Mouse (Mus musculus) ES-E14 (cell line): ENCODE data around the gene Adam1a. TPM values are rescaled to one million over a fixed set of nuclear protein-coding genes. Genes with fewer than 3 reads are reported as not detected.

Experiments
- DNase-seq: peaks from one replicate; pipeline ENCODE4 v3.0.0-alpha.2; 2013; ENCODE audit warnings: low read depth, low spot score
- H3K27ac ChIP-seq: 2 replicates; pipeline ENCODE4 v1.5.1; 2012; ENCODE audit warnings: low read depth, mild to moderate bottlenecking, low read length, moderate library complexity, mixed read lengths; ENCODE audit not compliant: poor library complexity, insufficient read depth, severe bottlenecking
- H3K36me3 ChIP-seq: 2 replicates; pipeline ENCODE4 v1.6.1; 2012; ENCODE audit warnings: mild to moderate bottlenecking, low read length, moderate library complexity, mixed read lengths; ENCODE audit not compliant: control insufficient read depth, poor library complexity, insufficient read depth, severe bottlenecking
- H3K4me1 ChIP-seq, 2 experiments: fragments of 150-350 bp in 1 of 2; sonication (generic) in 1 of 2; 2 replicates each; pipeline ENCODE4 v1.6.1; 2012; ENCODE audit warnings: low read length in 2 of 2, mild to moderate bottlenecking in 1 of 2, mixed read lengths in 1 of 2; ENCODE audit not compliant: control insufficient read depth in 2 of 2, insufficient read depth in 2 of 2, poor library complexity in 1 of 2
- H3K4me3 ChIP-seq, 2 experiments: fragments of 150-350 bp in 1 of 2; sonication (generic) in 1 of 2; 2 replicates each; pipeline ENCODE4 v1.5.1; 2012; ENCODE audit warnings: low read length in 2 of 2, low read depth in 1 of 2, mild to moderate bottlenecking in 1 of 2, mixed read lengths in 1 of 2; ENCODE audit not compliant: insufficient read depth in 1 of 2, poor library complexity in 1 of 2, severe bottlenecking in 1 of 2
- H3K9ac ChIP-seq: 2 replicates; pipeline ENCODE4 v1.6.1; 2012; ENCODE audit warnings: low read depth, mild to moderate bottlenecking, low read length, mixed read lengths; ENCODE audit not compliant: poor library complexity, insufficient read depth, severe bottlenecking
- H3K9me3 ChIP-seq: fragments of 150-350 bp; sonication (generic); 2 replicates; pipeline ENCODE4 v1.6.1; 2012; ENCODE audit warnings: low read depth, mild to moderate bottlenecking, low read length; ENCODE audit not compliant: control insufficient read depth, insufficient read depth
- CHD2 ChIP-seq: IDR thresholded peaks from 2 replicates; pipeline ENCODE4 v1.6.1; 2014; ENCODE audit warnings: mild to moderate bottlenecking, low read depth, low read length, inconsistent platforms
- HCFC1 ChIP-seq: IDR thresholded peaks from 2 replicates; pipeline ENCODE4 v1.6.1; 2012; ENCODE audit warnings: low read length, inconsistent platforms, borderline replicate concordance; ENCODE audit not compliant: insufficient read depth
- MAFK ChIP-seq: IDR thresholded peaks from 2 replicates; pipeline ENCODE4 v1.6.1; 2014; ENCODE audit warnings: mild to moderate bottlenecking, low read depth, low read length, inconsistent platforms; ENCODE audit not compliant: insufficient read depth
- ZC3H11A ChIP-seq: IDR thresholded peaks from 2 replicates; pipeline ENCODE4 v1.6.1; 2012; ENCODE audit warnings: low read depth, mild to moderate bottlenecking, inconsistent platforms, low read length, borderline replicate concordance
- ZNF384 ChIP-seq: IDR thresholded peaks from 2 replicates; pipeline ENCODE4 v1.6.1; 2012; ENCODE audit warnings: low read depth, low read length, inconsistent platforms
- in situ Hi-C, 2 experiments: fragments of 600-800 bp; cut with MboI; formaldehyde crosslinking; loops; one replicate each; pipeline ENCODE4 v1.15.1; 2025; ENCODE audit warnings: low sequenced_read_pairs in 2 of 2, inconsistent platforms in 1 of 2; ENCODE audit not compliant: unreplicated experiment in 2 of 2
- total RNA-seq: library from RNA; depleted of rRNA; stranded (reverse); fragments of 300-350 nt; gene quantifications from 2 replicates; pipeline ENCODE4 v1.2.3, GENCODE M21; 2012; rRNA removed

Adam1a gene
- total RNA-seq = 6.1 and 6.3 TPM in 2 replicates

DNA sequence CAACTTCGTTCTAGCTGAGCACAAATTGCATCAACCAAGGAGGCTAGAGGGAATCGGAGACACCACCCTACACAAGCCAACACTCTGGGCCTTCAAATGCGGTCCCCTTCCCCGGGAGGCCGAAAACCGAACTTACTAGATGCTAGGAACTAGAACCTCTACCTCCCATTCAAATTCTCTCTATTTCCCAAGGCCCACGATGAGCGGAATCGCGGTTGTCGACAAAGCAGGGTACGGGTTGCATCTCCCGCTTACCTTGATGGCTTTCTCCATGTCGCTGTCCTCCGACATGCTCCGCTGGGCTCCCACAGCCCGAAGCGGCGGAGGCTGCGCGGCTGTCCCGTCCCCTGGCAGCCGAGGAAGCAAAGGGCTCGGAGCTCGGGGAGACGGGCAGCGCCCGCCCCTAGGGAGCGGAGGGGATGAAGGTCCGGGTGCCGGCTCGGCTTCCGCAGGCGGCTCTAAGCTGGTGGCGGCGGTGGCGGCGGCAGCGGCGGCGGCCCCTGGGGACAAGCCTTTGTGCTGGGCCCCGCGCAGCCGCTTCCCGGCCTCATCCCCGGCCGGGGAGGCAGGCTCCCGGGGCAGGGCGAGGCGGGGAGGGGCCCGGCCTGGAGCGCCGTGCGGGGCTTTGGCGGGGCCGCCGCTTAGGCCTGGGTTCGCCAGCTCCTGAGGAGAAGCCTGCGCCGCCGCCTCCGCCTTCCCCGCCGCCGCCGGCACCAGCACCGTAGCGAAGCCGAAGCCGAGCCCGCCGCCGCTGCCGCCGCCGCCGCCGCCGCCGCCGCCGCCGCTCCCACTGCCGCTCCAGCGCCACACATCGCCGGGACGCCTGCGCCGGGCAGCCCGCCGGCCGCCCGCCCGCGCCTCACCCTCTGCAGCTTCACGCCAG, at the start of gene Adam1a, which contains the start of gene Gm42878:
Adam1a (minus strand) TSS at position 573 of the 883 bp plus-strand sequence.
Gm42878 (minus strand) TSS at position 573 of the 883 bp plus-strand sequence.
- Histone ChIP-seq H3K9me3 (no peaks in the 10 kb centered on the region), H3K4me1 (peaks cover 4 to 8% of the 10 kb centered on the region in 2 experiments; a peak in 3 of 4 replicates), H3K36me3 (no peaks in the 10 kb centered on the region), H3K4me3 (peak within 1 kb of the TSS; percentile 85 to 88), H3K9ac (peak within 1 kb of the TSS; percentile 94), H3K27ac (peak within 1 kb of the TSS; percentile 66)
- in situ Hi-C loops = no loop called here
- no peak for DNase-seq
- TF ChIP-seq CHD2 (no peak), MAFK (no peak)

DNA sequence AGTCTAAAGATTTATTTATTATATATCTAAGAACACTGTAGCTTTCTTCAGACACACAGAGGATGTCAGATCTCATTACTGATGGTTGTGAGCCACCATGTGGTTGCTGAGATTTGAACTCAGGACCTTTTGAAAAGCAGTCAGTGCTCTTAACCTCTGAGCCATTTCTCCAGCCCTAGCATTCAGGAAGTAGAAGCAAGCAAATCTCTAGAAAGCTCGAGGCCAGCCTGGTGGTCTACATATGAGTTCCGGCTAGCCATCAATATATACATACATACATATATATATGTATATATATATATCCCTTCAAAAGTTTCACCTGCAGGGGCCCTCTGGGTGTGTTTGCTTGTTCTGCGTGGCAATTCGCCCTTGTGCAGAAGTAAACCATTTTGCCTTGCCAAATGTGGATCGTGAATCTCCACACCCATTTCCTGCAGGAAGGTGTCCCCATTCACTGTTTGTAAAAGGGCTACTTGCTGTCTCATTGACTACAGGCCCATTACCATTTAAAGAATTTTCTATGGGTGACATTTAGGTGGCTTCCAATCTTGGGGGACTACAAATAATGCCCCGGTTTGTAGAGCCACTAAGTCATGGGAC, 49.5 kb upstream of the Adam1a start:
- no peak for DNase-seq
- TF ChIP-seq ZNF384 (no peak), HCFC1 (no peak), ZC3H11A (no peak), CHD2 (no peak), MAFK (no peak)
- no peaks in the 10 kb centered on the region for H3K9me3 ChIP-seq
- no peak overlapping the region for H3K9ac ChIP-seq
- in situ Hi-C loops = no loop called here
- peaks cover 2% of the 10 kb centered on the region; the same call in 1 of the 2 replicates for H3K36me3 ChIP-seq
- peaks cover 2 to 21% of the 10 kb centered on the region in 2 experiments; a peak in 2 of 4 replicates for H3K4me1 ChIP-seq
- H3K4me3 ChIP-seq = no peak overlapping the region
- H3K27ac ChIP-seq = no peak overlapping the region

DNA sequence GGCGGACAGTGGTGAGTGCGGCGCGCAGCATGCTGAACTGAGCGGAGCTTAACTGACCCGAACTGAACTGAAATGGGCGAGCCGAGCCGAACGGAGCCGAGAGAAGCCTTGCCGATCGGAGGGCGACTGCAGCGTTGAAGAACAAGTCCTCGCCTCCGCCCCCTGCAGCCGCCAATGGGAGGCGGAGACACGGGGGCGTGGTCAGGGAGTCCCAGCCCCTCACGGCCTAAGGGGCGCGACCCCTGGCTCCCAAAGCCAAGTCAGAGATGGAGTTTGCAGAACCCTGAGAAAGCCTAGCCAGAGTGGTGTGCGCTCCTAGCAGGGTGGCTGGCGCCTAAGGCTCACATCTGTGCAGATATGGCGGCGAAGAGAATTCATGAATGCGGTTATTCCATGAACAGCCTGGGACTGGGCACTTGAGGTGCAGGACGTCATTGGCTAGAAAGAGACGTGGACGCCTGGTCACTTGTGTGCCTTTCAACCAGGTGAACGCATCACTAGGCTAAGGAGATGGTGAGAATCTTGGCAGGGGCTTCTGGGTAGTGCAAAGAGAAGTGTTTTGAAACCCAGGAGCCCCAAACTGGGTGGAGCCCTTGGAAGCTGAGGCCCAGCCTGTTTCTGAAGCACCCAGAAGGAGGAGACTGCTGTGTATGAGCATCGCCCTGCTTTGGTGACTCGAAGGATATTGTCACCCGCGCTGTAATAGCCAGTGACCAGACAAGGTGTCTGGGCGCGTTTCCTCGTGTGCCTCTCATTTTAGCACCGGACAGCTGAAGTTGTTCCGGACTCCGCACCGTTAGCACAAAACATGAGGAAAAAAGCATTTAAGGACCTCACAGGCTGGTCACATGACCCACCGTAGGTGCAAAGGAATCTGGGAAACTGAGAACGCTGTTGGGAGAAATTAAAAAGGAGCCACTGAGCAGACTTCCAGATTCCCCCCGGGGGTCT, 48.4 kb upstream of the Adam1a start, which contains the start of gene Aldh2:
Aldh2 (minus strand) TSS at position 374 of the 951 bp plus-strand sequence.
- H3K4me1 ChIP-seq = peaks cover 2 to 13% of the 10 kb centered on the region in 2 experiments; a peak in 2 of 4 replicates
- H3K9ac ChIP-seq = peak within 1 kb of the TSS; percentile 85
- peaks cover 2% of the 10 kb centered on the region; the same call in 1 of the 2 replicates for H3K36me3 ChIP-seq
- peak within 1 kb of the TSS; percentile 48; the same call in 1 of the 2 replicates for H3K27ac ChIP-seq
- TF ChIP-seq ZNF384 (no peak), MAFK (no peak), CHD2 (no peak), HCFC1 (no peak), ZC3H11A (no peak)
- peak within 1 kb of the TSS; percentile 73 to 78 for H3K4me3 ChIP-seq
- in situ Hi-C loops = no loop called here
- no peaks in the 10 kb centered on the region for H3K9me3 ChIP-seq
- DNase-seq = peak; percentile 88

DNA sequence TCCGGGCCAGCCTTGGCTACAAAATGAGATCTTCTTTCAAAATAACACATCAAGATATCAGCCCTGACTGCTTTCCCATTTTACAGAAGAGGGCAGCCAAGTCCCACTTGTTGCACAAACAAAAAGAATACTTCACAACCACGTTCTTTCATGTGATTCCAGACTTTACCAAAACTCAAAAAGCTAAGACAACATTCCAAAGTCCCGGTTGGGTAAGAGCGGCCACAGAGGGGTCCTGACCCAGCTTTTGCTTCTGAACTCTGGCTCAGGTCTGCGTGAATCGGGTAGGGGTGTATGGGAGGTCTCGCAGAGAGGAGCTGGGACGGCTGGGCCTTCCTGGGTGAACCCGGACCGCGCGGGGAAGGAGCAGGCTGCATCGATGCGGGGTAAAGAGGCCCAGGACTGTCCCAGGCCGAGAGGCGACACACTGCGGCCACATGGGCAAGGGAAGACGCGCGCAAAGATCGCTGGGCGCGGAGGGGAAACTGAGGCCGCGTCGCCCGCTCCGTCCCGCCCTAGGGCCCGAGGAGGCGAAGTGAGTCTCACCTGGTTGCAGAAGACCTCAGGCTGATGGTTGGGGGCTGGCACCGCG, 47.6 kb upstream of the Adam1a start:
- no peaks in the 10 kb centered on the region for H3K9me3 ChIP-seq
- no peak for TF ChIP-seq HCFC1
- TF ChIP-seq ZC3H11A = 0 out of 2 replicates have a peak, but pooled peaks have one; percentile 2
- peak overlapping the region; percentile 73 to 78 for H3K4me3 ChIP-seq
- H3K4me1 ChIP-seq = peaks cover 2 to 8% of the 10 kb centered on the region in 2 experiments; a peak in 2 of 4 replicates
- H3K27ac ChIP-seq = no peak overlapping the region
- peak overlapping the region; percentile 85 for H3K9ac ChIP-seq
- in situ Hi-C loops = no loop called here
- H3K36me3 ChIP-seq = peaks cover 2% of the 10 kb centered on the region; the same call in 1 of the 2 replicates
- DNase-seq = no peak
